Mouse (Mus musculus) adrenal gland, postnatal 10 days (tissue): Measurements from ENCODE around the gene Selenof. TPM values are rescaled to one million over a fixed set of nuclear protein-coding genes. Genes with fewer than 3 reads are reported as not detected.

Experiments
- DNase-seq: peaks from one replicate; pipeline ENCODE4 v3.0.0; 2021; ENCODE audit warnings: mixed read lengths
- long read RNA-seq, 2 experiments: library from polyadenylated mRNA; stranded (forward); transcript quantifications; one replicate each; pipeline ENCODE4 v2.0.0; 2021
- total RNA-seq, 2 experiments: library from RNA; stranded (reverse); gene quantifications; 2 replicates each; pipeline ENCODE4 v1.2.3; 2021

Selenof gene
- 100 to 1,000 TPM; 283 to 295 TPM for total RNA-seq
- long read RNA-seq, experiment 1, transcript Selenof-201 (5 exons, 1,514 nt), result major isoform, 198 of 208 reads
- long read RNA-seq, experiment 1, partial matches to known transcripts, result 7 of 208 reads
- long read RNA-seq, experiment 1, other reads (novel, unspliced or antisense), result 2 of 208 reads
- long read RNA-seq, experiment 2, transcript Selenof-201 (5 exons, 1,514 nt), result major isoform, 103 of 106 reads
- long read RNA-seq, experiment 2, partial matches to known transcripts, result 3 of 106 reads
- long read RNA-seq, experiment 2, other reads (novel, unspliced or antisense), result 0 of 106 reads

DNA sequence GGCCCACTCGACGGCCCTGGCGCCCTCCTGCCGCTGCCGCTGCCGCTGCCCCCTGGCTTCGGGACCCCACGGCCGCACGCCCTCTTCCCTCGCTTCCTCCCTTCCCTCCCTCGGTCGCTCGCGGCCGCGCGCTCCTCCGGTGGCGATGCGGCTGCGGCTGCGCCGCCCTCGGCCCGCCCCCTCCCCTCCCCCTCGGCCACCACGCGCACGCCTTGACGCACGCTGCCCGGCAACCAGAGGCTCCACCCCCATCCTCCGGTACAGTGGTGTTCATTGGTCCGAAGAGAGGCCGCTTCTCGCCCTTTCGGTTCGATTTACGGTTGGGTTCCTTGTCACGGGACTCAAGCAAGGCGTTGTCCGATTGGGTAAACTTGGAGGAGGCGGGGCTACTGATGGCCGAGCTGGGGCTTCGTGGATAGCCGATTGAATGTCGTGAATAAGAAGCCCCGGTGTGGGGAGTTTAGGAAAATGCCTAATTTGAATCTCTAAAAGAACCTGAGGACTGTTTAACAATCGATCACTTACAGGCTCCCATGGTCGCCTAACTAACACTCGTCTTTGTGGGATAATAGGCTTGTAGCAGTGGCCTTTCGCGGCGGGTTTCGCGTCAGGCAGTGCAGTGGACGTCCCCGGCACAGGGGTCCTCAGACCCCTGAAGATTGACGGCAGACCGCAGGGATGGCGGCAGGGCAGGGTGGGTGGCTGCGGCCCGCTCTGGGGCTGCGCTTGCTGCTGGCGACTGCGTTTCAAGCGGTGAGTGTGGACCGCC, at the start of gene Selenof, which contains the start of gene Hs2st1:
Selenof (plus strand) TSS at position 258 of the 769 bp plus-strand sequence.
Hs2st1 (minus strand) TSS at position 135 of the 769 bp plus-strand sequence.
- peak; percentile 97 for DNase-seq

GRCm38 (mm10) chr3:144527918-144528317, 42.2 kb upstream of the Selenof start:
- no peak for DNase-seq

GRCm38 (mm10) chr3:144531023-144531422, 39.1 kb upstream of the Selenof start:
- DNase-seq, result no peak

GRCm38 (mm10) chr3:144535056-144535455, 35.0 kb upstream of the Selenof start:
- no peak for DNase-seq

- DNase-seq, result no peak
Observed at GRCm38 (mm10) chr3:144537078-144537855, 32.8 kb upstream of the Selenof start.

DNA sequence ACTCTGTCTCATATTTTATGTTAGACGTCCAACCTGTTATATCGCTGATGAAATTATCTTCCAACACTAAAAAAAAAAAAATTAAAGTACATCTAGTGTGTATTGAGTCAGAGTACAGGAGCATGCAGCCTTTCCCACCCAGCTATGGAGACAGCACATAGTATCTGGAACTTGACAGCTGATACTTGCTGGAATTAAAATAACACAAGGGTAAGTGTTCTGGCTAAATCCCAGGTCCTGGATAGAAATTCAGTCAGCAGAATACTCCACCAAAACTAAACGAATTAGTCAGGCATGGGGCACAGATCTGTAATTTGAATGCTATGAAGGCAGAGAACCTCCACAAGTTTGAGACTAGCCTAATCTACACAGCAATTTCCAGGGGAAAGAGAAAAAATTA, 31.1 kb upstream of the Selenof start:
- DNase-seq, result no peak

DNA sequence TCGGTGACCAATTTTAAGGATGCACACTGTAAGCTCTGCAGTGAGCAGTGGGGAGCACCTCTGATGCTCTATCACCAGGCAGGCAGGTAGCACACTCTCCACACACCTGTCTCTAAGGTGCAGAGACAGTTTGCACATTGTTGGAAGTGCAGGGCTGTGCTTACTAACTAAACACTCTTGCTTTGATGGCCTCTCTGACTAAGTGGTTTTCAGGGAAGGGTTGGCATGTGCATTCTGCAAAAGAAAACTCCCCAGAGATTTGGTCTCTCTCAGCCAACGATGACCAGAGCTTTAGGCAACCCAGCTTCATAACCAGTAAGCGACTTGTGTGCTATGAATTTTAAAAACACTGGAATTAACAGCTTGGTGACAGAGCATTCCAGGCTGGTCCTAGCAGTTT, 29.3 kb upstream of the Selenof start:
- no peak for DNase-seq

DNA sequence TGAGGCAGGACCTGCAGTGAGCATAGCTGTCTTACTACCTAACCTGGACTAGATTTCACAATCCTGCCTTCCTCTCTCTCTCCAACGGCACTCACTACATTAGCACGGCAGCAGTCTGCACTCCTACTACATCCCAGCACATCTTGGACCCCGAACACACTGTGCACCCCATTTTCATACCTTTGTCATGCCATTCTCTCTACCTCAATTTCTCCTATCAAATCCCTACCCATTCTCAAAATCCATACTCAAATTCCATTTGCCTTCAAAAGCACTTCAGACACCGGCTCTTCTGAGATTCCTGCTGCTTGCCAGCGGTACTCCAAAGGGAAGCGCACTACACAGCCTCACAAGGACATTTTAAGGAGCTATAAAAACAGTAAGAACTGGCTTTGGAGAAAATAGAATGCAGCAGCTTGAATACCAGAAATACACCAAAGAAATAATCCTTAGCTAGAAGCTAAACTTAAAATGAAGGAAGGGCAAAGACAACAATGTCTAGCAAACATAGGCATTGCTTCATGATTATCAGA, 28.1 kb upstream of the Selenof start:
- no peak for DNase-seq

- DNase-seq, result no peak
Observed at GRCm38 (mm10) chr3:144545152-144545551, 25.0 kb upstream of the Selenof start.

GRCm38 (mm10) chr3:144545832-144546231, 24.3 kb upstream of the Selenof start:
- no peak for DNase-seq

DNA sequence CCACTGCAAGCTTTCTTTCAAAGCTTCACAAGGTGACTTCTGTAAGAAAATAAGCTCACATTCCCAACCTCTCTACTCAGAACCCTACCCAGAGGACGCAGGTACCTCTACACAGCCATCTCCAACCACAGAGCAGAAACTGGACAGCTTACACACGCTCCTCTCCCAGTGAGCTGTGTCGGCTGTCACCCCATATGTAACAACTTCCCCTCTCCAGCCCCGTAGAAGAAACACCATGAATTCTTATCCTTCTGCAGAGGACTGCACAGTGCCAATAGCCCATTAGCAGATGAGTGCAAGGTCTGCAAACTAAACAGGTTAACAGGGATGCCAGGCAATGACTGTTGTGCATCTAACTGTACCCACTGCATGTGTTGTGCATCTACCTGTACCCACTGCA, 23.6 kb upstream of the Selenof start:
- no peak for DNase-seq

DNA sequence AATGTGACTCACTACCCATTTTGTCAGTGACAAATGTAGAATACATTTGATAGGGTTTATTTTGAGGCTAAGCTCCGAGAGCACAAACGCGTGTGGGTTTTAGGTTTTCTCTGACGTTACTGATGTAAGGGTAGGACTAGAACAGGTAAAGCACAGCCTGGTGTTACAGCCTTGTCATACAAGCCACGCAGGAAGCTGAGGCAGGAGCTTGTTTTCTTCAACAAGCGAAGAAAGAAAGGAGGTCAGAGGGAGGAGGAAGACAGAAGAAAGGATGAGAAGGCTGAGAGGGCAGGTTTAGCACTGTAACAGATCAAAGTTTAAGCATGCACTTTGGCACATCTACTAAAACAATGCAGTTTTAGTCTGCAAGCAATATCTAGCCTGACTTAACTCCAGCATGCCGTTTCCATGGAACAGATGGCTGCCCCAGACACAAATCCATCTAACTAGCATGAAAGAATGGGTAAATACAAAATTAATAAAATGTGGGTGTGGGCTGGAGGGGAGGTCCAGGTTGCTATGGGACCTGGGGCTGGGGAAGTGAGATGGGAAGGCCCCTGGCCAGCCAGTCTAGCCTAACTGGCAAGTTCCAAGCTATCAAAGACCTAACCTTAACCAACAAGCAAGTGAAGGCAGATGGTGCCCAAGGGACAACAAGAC, 21.8 kb upstream of the Selenof start:
- no peak for DNase-seq

DNA sequence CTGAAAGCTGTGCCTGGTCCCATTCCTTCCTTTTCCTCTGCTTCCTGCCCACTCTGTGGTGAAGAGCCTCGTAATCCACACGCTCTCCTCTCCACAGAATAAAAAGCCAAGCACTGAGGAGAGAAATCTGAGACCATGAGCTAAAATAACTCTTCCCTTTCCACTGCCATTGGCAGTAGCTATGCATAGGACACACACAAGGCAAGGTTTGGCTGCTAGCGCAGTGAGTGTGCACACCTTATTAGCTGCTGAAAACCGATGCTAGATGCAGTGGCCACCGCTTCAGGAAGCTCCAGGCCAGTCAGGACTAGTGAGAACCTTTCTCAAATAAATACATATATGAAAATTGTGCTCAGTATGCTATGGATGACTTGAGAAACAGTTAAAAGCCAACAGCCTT, 20.1 kb upstream of the Selenof start:
- DNase-seq, result no peak

GRCm38 (mm10) chr3:144550659-144551058, 19.4 kb upstream of the Selenof start:
- DNase-seq, result no peak

DNA sequence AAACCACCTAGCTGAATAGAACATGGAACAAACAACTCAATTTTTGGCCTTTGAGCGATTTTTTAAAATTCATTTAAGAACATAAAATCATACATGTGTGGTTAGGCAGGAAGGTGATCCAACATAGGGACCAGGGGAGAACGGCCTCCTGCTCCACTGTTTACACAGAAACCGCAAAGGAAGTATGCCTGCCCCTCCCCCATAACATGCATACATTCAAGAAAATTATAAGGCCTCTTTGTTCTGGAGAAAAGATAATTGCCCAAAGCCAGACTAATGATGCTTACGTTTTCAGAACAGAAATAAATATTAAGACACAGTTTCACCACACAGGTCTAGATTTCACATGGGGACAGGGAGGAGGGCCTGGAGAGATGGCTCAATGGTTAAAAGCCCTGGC, 18.7 kb upstream of the Selenof start:
- DNase-seq, result no peak

DNA sequence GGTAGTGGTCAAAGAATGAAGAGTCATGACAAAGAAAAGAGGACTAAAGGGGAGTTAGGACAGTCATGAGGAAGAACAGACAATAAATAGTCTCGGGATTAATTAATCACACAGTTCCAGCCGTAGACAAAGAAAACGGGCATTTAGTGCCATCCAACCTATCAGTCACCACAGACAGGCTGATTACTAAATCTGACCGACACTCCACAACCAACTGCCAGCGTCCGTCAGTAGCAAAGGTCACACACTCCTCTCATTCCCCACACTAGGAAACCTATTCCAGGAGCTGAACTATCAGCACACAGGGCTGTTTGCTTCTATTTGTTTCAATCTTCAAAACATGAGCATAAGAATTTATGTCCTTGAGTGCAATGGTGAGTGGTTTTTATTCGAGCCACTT, 16.2 kb upstream of the Selenof start:
- DNase-seq, result peak; percentile 31

- DNase-seq, result no peak
Observed at GRCm38 (mm10) chr3:144554503-144554902, 15.6 kb upstream of the Selenof start.

DNA sequence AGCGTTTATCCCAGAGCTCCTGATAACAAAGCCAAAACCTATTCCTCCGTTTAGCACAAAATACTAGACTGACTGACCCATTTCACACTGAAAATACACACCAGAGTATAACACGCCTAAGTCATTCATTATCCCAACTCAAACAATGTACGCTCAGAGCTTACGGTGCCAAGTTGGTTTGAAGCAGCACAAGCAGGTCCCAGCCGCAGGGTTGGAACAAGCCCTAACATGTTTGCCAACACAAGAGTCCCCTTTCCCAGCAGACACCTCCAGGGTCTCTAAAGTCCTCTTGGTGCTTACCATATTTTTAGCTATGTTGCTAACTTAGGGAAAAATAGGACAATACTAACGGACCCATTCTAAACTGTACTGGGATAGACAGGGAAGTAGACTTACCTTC, 15.0 kb upstream of the Selenof start:
- no peak for DNase-seq

DNA sequence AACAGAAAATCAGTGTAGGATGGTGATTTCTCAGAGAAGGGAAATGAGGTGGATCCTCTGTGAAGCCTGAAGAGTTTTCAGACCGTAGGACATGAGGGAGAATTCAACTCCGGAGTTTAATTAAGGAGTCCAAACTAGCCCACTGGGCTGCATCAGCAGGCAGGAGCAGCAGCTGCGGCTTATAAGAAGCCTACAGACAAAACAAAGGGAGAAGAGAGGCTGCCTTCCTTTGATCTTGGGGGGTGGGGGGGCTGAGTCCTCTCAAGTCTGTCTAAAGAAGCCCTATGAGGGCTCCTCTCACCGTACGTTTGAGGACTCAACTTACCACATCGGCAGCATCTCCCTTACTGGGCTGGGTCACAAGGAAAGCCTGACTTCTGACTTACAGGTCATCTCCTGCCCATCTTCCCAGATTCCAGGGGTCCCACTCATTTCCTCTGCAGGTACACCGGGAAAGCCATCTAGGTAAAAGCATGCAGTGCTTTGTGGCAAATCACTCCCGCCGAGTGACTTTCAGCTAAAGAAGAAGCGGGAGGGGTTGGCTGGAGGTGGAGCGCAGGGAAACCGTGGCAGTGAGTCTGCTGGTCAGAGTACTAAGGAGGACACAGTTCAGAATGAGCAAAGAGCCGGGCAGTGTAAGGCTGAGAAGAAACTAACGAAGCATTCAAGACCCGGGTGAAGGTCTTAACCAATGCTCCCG, 13.3 kb upstream of the Selenof start:
- DNase-seq, result no peak

- DNase-seq, result peak; percentile 16
Observed at GRCm38 (mm10) chr3:144558274-144558673, 11.8 kb upstream of the Selenof start.

DNA sequence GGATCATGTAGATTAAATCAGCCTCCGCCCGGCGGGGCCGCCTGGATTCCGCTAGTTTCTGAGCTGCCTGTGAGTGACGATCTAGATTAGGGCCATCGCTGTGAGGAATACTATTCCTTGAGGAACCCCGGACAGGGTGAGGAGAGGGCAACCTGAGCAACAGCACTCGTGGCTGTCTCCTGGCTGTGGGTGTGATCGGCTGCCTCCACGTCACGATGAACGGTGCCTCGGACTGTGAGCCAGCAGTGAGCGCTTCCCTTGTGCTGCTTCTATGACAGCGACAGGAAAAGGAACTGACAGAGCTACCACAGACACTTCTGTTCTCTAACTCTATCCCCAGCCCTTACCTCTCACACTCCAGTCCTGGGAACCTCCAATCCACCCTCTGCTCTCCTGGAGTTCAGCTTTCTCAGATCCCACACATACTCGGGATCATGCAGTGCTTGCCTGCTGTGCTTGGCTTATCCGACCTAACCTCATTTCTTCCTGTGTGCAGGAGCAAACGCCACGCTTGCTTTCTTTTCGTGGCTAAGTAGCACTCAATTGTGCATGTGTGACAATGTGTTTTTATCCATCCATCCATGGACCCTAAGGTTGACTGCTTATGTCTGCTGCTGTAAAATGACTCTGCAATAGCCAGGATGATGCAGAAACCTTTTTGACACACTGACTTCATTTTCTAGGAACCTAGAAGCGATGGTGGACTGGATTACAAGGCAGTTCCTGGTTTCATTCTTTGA, 8.4 kb upstream of the Selenof start:
- DNase-seq, result no peak
